Mouse (Mus musculus): ENCODE data around the gene Defb30. TPM values are rescaled to one million over a fixed set of nuclear protein-coding genes. Genes with fewer than 3 reads are reported as not detected.

The Defb30 gene
- not detected in 2 replicates for total RNA-seq (2023)

GRCm38 (mm10) chr14:63049910-63050370 lies at the start of gene Defb30:
Gene Defb30 (minus strand): TSS chr14:63049960.

GRCm38 (mm10) chr14:63046691-63047090 lies 3.1 kb downstream of the Defb30 start, which contains the start of gene Defb42:
Gene Defb42 (plus strand): TSS chr14:63046991.

GRCm38 (mm10) chr14:63011471-63011870 lies 38.3 kb downstream of the Defb30 start, which contains the start of gene Defb43:
Gene Defb43 (plus strand): TSS chr14:63011771.

DNA sequence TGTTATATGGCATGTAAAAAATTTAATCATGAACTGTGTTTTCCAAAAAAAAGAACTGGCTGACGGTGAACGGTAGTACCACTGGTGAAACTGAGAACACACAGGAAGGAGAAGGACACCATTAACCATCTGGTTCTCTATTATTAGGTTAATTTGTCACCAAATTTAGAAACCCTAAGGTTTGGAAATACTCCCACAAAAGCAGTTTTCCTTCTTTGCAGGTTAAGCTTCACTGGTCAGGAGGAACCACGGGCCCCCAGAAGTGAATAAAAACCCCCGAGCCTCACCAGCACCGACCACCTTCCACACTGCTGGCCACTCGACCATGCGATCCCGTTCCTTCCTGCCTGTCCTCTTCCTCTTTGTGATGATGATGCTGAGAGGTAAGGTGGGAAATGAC lies 52.0 kb downstream of the Defb30 start, which contains the start of gene Defb47:
Defb47 (plus strand) TSS at position 301 of the 400 bp plus-strand sequence.

GRCm38 (mm10) chr14:62984410-62984809 lies 65.3 kb downstream of the Defb30 start, which contains the start of gene Defb48:
Gene Defb48 (minus strand): TSS chr14:62984510.

Other genes with a start within 250 kb of the Defb30 start
- gene Wdfy2, start 212.3 kb downstream of the Defb30 start, total RNA-seq (2023): 65.7 and 86.2 TPM in 2 replicates
- not detected in 2 replicates for gene Defb48, start 65.5 kb downstream of the Defb30 start, total RNA-seq (2023)
- 2.2 TPM in 1 of 2 replicates, not detected in the other for gene Defb47, start 51.9 kb downstream of the Defb30 start, total RNA-seq (2023)
- gene Defb43, start 38.2 kb downstream of the Defb30 start, total RNA-seq (2023): 1.4 TPM in 1 of 2 replicates, not detected in the other
- not detected in 2 replicates for gene Defb42, start 3.0 kb downstream of the Defb30 start, total RNA-seq (2023)

Data from neutrophil, adult 65 days (primary cell).